Mouse (Mus musculus) forebrain, embryonic 14.5 days (tissue): ENCODE data around the gene Trim27. TPM values are rescaled to one million over a fixed set of nuclear protein-coding genes. Genes with fewer than 3 reads are reported as not detected.

ENCODE experiments used
- ATAC-seq: fragments of 200-750 bp; cut with Nextera tagmentation; 2 replicates; pipeline ENCODE4 v1.8.0; 2017; ENCODE audit warnings: mild to moderate bottlenecking, moderate library complexity
- DNase-seq: peaks from one replicate; pipeline ENCODE4 v3.0.0-alpha.2; 2015; ENCODE audit warnings: low spot score
- H3K27ac ChIP-seq: fragments of 300-500 bp; sonication (generic); 2 replicates; pipeline ENCODE4 v1.5.1; 2014; ENCODE audit warnings: low read depth, mild to moderate bottlenecking, control low read depth, low read length, moderate library complexity
- H3K27me3 ChIP-seq: fragments of 300-500 bp; sonication (generic); replicated peaks from 2 replicates; pipeline ENCODE4 v1.6.1; 2014; ENCODE audit warnings: low read length, control low read depth, mixed read lengths; ENCODE audit not compliant: control insufficient read depth, insufficient read depth
- H3K36me3 ChIP-seq: fragments of 300-500 bp; sonication (generic); 2 replicates; pipeline ENCODE4 v1.6.1; 2014; ENCODE audit warnings: low read length, control low read depth; ENCODE audit not compliant: control insufficient read depth, insufficient read depth
- H3K4me1 ChIP-seq: fragments of 300-500 bp; sonication (generic); 2 replicates; pipeline ENCODE4 v1.6.1; 2014; ENCODE audit warnings: antibody characterized with exemption, low read length, control low read depth; ENCODE audit not compliant: control insufficient read depth, insufficient read depth
- H3K4me2 ChIP-seq: fragments of 300-500 bp; sonication (generic); 2 replicates; pipeline ENCODE4 v1.6.1; 2014; ENCODE audit warnings: mild to moderate bottlenecking, control low read depth, low read length
- H3K4me3 ChIP-seq: fragments of 300-500 bp; sonication (generic); 2 replicates; pipeline ENCODE4 v1.5.1; 2014; ENCODE audit warnings: low read depth, low read length, control low read depth
- H3K9ac ChIP-seq: fragments of 300-500 bp; sonication (generic); 2 replicates; pipeline ENCODE4 v1.6.1; 2014; ENCODE audit warnings: mild to moderate bottlenecking, low read length, control low read depth, moderate library complexity
- H3K9me3 ChIP-seq: fragments of 300-500 bp; sonication (generic); replicated peaks from 2 replicates; pipeline ENCODE4 v1.6.1; 2016; ENCODE audit warnings: low read length, control low read depth, mixed read lengths; ENCODE audit not compliant: control insufficient read depth
- WGBS: fragments of 180-500 bp; shearing (Covaris S2); extraction: QIAGEN DNeasy Blood & Tissue Kit; methylation state at CpG from one replicate; pipeline ENCODE4 v1.1.7; 2014; 5-methylcytosine and 5-hydroxymethylcytosine counted together
- polyA plus RNA-seq: library from polyadenylated mRNA; unstranded; fragments of >200 nt; fragmentation: Nextera tagmentation; extraction: Ambion mirVana; gene quantifications from 2 replicates; pipeline ENCODE4 v1.2.1, GENCODE M21; 2014

Gene Trim27
- polyA plus RNA-seq, 1 experiment from 2014 or later: 82.3 TPM

DNA sequence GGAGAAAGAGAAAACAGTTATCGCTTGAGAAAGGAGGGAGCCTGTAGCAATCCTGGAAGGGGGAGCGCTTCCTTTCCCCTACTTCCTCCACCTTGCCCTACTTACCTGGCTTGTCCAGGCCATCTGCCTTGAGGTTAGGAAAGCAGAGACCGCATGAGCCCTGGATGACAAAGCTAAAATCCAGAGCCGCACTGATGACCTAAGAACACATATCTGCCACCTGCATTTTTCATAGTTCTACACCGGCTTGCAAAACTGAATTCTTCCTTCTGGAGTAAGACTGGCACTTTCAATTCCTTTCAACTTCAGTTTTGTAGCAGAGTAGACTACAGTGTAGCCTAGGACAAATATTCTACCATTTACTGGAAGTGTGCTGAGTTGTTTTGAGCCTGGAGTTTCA is 881 bp upstream of the Trim27 start:
- Histone ChIP-seq H3K4me3 (no peak overlapping the region), H3K4me2 (no peak overlapping the region)

DNA sequence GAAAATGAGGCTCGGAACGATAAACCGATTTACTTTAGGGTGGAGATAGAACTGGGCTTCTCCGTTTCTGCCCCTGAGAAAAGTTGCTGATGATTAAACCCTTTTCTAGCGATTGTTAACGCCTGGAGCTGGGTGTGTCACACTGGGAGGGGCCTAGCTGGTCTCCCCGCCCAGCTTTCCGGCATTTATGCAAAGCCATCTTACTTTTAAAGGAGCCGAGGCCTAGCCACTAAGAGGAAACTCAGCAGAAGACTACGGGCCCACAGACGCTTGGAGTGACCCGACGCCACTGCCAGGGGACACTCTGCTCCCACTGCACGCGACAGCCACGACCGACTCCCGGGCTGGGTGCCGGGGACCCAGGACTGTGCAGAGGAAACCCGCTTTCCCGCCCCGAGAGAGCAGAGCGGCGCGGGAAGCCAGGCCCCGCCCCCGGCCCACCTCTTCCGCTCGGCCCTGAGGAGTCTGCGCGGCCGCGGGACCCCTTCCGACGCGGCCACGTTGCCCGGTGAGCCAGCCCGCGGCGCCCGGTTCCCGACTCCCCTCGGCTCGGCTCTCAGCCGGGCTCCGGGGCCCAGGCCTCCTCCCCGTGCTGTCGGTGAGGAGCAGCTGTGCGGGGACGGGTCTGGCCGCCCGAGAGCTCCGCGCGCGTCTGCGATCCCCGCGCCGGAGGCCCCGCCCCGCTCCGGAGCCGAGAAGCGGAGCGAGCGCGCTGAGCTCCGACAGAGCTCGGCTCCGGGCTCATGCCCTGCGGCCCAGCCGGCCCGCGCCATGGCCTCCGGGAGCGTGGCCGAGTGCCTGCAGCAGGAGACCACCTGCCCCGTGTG is 692 bp downstream of the Trim27 start:
- peak; percentile 97 for ATAC-seq
- Histone ChIP-seq H3K27me3 (no peaks in the 10 kb centered on the region), H3K27ac (peak overlapping the region; percentile 94), H3K9ac (peak overlapping the region; percentile 89), H3K36me3 (peaks cover 32% of the 10 kb centered on the region), H3K4me3 (peak overlapping the region; percentile 99), H3K4me1 (peaks cover 21% of the 10 kb centered on the region), H3K4me2 (peak overlapping the region; percentile 76), H3K9me3 (no peaks in the 10 kb centered on the region)
- peak; percentile 96 for DNase-seq
- WGBS: under 1% methylated on average over 78 of the region's 80 CpGs

More for the DNA sequence above, 881 bp upstream of the Trim27 start:
- no peak overlapping the region for H3K27ac ChIP-seq
- H3K4me1 ChIP-seq: peaks cover 21% of the 10 kb centered on the region
- no peaks in the 10 kb centered on the region for H3K27me3 ChIP-seq
- H3K9me3 ChIP-seq: no peaks in the 10 kb centered on the region
- H3K36me3 ChIP-seq: peaks cover 18% of the 10 kb centered on the region
- H3K9ac ChIP-seq: no peak overlapping the region
- no peak for DNase-seq
- WGBS: 91% methylated on average over 5 of the region's 5 CpGs
- no peak for ATAC-seq

- DNase-seq (peak; percentile 54), ATAC-seq (peak; percentile 38)
- Histone ChIP-seq H3K4me3 (peak overlapping the region; percentile 99), H3K9ac (peak overlapping the region; percentile 89), H3K9me3 (no peaks in the 10 kb centered on the region), H3K4me1 (peaks cover 21% of the 10 kb centered on the region), H3K27ac (peak overlapping the region; percentile 94), H3K36me3 (peaks cover 41% of the 10 kb centered on the region), H3K27me3 (no peaks in the 10 kb centered on the region), H3K4me2 (peak overlapping the region; percentile 76)
- under 1% methylated on average over 71 of the region's 71 CpGs for WGBS
Observed at GRCm38 (mm10) chr13:21180551-21181530, 1.6 kb downstream of the Trim27 start.

- WGBS: 67% methylated on average over 7 of the region's 7 CpGs
- Histone ChIP-seq H3K4me3 (peak overlapping the region; percentile 99), H3K9ac (peak overlapping the region; percentile 89), H3K36me3 (peaks cover 52% of the 10 kb centered on the region), H3K9me3 (no peaks in the 10 kb centered on the region), H3K27ac (no peak overlapping the region), H3K4me2 (peak overlapping the region; percentile 76), H3K4me1 (peaks cover 21% of the 10 kb centered on the region), H3K27me3 (no peaks in the 10 kb centered on the region)
- ATAC-seq: no peak
- no peak for DNase-seq
Observed at GRCm38 (mm10) chr13:21181996-21182395, 2.8 kb downstream of the Trim27 start.

- H3K27me3 ChIP-seq: no peaks in the 10 kb centered on the region
- ATAC-seq: no peak
- H3K27ac ChIP-seq: no peak overlapping the region
Observed at GRCm38 (mm10) chr13:21183066-21183465, 3.8 kb downstream of the Trim27 start.

GRCm38 (mm10) chr13:21183661-21184060 is 4.4 kb downstream of the Trim27 start:
- no peaks in the 10 kb centered on the region for H3K9me3 ChIP-seq
- H3K4me1 ChIP-seq: peaks cover 21% of the 10 kb centered on the region
- peaks cover 69% of the 10 kb centered on the region for H3K36me3 ChIP-seq
- no peak overlapping the region for H3K4me3 ChIP-seq
- no peak overlapping the region for H3K4me2 ChIP-seq
- H3K27ac ChIP-seq: no peak overlapping the region
- no peak overlapping the region for H3K9ac ChIP-seq
- ATAC-seq: no peak
- H3K27me3 ChIP-seq: no peaks in the 10 kb centered on the region
- no peak for DNase-seq
- 97% methylated on average over 7 of the region's 7 CpGs for WGBS

More at GRCm38 (mm10) chr13:21183066-21183465, 3.8 kb downstream of the Trim27 start:
- Histone ChIP-seq H3K9ac (no peak overlapping the region), H3K4me2 (no peak overlapping the region), H3K4me3 (no peak overlapping the region), H3K9me3 (no peaks in the 10 kb centered on the region), H3K4me1 (peaks cover 21% of the 10 kb centered on the region), H3K36me3 (peaks cover 63% of the 10 kb centered on the region)
- DNase-seq: no peak
- 90% methylated on average over 6 of the region's 6 CpGs for WGBS

DNA sequence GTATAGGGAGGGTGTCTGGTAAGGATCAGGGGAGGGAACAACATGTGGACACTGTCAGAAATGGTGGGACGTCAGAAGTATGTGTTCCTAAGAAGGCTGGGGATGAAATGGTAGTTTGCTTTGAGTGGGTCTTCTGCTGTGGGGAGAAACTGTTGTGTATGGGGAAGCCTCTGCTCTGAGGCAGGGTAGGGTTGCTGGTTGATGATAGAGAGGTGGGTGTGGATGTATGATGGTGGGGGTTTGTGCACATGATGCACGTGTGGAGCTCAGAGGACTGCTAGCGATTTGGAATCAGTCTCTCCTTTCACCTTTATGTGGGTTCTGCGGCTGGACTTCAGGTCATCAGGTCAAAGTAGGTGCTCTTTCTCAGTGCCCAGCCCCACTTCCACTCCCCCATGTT is 6.3 kb downstream of the Trim27 start:
- Histone ChIP-seq H3K36me3 (peaks cover 87% of the 10 kb centered on the region), H3K27me3 (no peaks in the 10 kb centered on the region), H3K27ac (no peak overlapping the region), H3K4me3 (no peak overlapping the region), H3K9me3 (no peaks in the 10 kb centered on the region), H3K9ac (no peak overlapping the region), H3K4me1 (peaks cover 16% of the 10 kb centered on the region), H3K4me2 (no peak overlapping the region)
- no peak for DNase-seq
- no peak for ATAC-seq
- WGBS: 89% methylated on average over 4 of the region's 4 CpGs

DNA sequence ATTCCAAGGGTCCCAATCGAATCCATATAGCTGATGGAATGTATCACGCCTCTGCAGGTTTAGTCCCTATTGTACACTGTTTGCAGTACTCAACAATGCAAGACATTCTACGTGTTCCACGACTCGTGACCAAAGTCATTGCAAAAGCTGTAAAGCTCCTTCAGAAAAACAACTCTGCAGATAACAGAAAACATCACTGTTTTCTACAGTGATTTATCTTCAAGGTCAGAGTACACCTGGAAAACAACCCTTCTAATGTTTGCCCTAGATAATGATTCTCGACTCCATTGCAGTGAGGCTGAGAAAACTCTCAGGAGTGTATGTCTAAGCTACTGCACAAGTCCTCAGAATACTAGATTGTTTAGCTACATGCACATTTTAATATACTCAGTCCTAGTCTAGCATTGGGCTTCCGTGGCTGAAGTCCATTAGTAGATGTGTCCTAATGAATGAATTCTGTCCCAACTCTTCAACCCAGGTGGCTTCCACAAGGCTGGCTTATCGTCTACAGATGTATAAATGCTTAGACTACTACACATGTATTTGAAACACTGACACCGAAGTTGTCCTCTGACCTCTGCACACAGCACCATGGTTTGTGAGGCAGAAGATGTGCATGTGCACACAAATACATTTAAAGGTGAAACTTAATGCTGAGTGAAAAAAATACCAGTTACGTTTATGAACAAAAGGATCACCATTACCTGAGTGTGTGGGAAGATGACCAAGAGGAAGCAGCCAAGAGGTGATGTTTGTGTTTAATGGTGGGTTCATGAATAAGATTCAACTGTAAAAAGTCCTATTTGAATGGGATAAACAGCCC is 16.4 kb downstream of the Trim27 start:
- Histone ChIP-seq H3K4me1 (no peaks in the 10 kb centered on the region; the same call in 1 of the 2 replicates), H3K9ac (no peak overlapping the region), H3K4me3 (no peak overlapping the region), H3K36me3 (peaks cover 46% of the 10 kb centered on the region), H3K27me3 (no peaks in the 10 kb centered on the region), H3K27ac (no peak overlapping the region), H3K9me3 (no peaks in the 10 kb centered on the region), H3K4me2 (no peak overlapping the region)
- ATAC-seq (no peak), DNase-seq (no peak)
- WGBS: 90% methylated on average over 10 of the region's 10 CpGs
